Mouse (Mus musculus): ENCODE measurements around the gene Spop. TPM values are rescaled to one million over a fixed set of nuclear protein-coding genes. Genes with fewer than 3 reads are reported as not detected.

Spop gene
- 4.1 and 20.4 TPM in 2 replicates for polyA plus RNA-seq (2012; ENCODE audit: insufficient read depth, low replicate concordance)

GRCm38 (mm10) chr11:95413641-95414535 lies at the start of gene Spop:
Gene Spop, plus strand, starts transcription at chr11:95414080.
- Histone ChIP-seq H3K9me3 (no peaks in the 10 kb centered on the region), H3K27me3 (replicated peaks) (peaks cover 2% of the 10 kb centered on the region), H3K4me3 (replicated peaks) (peak within 1 kb of the TSS; percentile 96), H3K4me1 (peaks cover 44% of the 10 kb centered on the region), H3K36me3 (replicated peaks; ENCODE audit: low read length) (peaks cover 12% of the 10 kb centered on the region)
- TF ChIP-seq GATA1 (IDR thresholded peaks at IDR 0.05; ENCODE audit: borderline replicate concordance, low read length) (no peak), FLI1 (IDR thresholded peaks at IDR 0.05; ENCODE audit: low read length) (no peak)

GRCm38 (mm10) chr11:95364388-95364787 lies 49.5 kb upstream of the Spop start:
- H3K36me3 ChIP-seq (replicated peaks; ENCODE audit: low read length) = peaks cover 66% of the 10 kb centered on the region
- no peak overlapping the region for H3K4me3 ChIP-seq (replicated peaks)
- H3K9me3 ChIP-seq = no peaks in the 10 kb centered on the region
- no peak for TF ChIP-seq FLI1 (IDR thresholded peaks at IDR 0.05; ENCODE audit: low read length)
- no peak for TF ChIP-seq GATA1 (IDR thresholded peaks at IDR 0.05; ENCODE audit: borderline replicate concordance, low read length)
- peaks cover 22% of the 10 kb centered on the region for H3K4me1 ChIP-seq
- peaks cover 39% of the 10 kb centered on the region for H3K27me3 ChIP-seq (replicated peaks)

GRCm38 (mm10) chr11:95365596-95365995 lies 48.3 kb upstream of the Spop start:
- TF ChIP-seq GATA1 (IDR thresholded peaks at IDR 0.05; ENCODE audit: borderline replicate concordance, low read length) (no peak), FLI1 (IDR thresholded peaks at IDR 0.05; ENCODE audit: low read length) (no peak)
- H3K4me3 ChIP-seq (replicated peaks) = no peak overlapping the region
- peaks cover 29% of the 10 kb centered on the region for H3K4me1 ChIP-seq
- H3K9me3 ChIP-seq = no peaks in the 10 kb centered on the region
- peaks cover 68% of the 10 kb centered on the region for H3K36me3 ChIP-seq (replicated peaks; ENCODE audit: low read length)
- H3K27me3 ChIP-seq (replicated peaks) = peaks cover 46% of the 10 kb centered on the region

GRCm38 (mm10) chr11:95366280-95366897 lies 47.5 kb upstream of the Spop start:
- Histone ChIP-seq H3K4me1 (peaks cover 32% of the 10 kb centered on the region), H3K36me3 (replicated peaks; ENCODE audit: low read length) (peaks cover 73% of the 10 kb centered on the region), H3K4me3 (replicated peaks) (no peak overlapping the region), H3K9me3 (no peaks in the 10 kb centered on the region), H3K27me3 (replicated peaks) (peaks cover 48% of the 10 kb centered on the region)
- TF ChIP-seq FLI1 (IDR thresholded peaks at IDR 0.05; ENCODE audit: low read length) (no peak), GATA1 (IDR thresholded peaks at IDR 0.05; ENCODE audit: borderline replicate concordance, low read length) (no peak)

GRCm38 (mm10) chr11:95367011-95367735 lies 46.7 kb upstream of the Spop start:
- Histone ChIP-seq H3K36me3 (replicated peaks; ENCODE audit: low read length) (peaks cover 79% of the 10 kb centered on the region), H3K4me1 (peaks cover 32% of the 10 kb centered on the region), H3K4me3 (replicated peaks) (no peak overlapping the region), H3K9me3 (no peaks in the 10 kb centered on the region), H3K27me3 (replicated peaks) (peaks cover 48% of the 10 kb centered on the region)
- TF ChIP-seq FLI1 (IDR thresholded peaks at IDR 0.05; ENCODE audit: low read length) = no peak
- no peak for TF ChIP-seq GATA1 (IDR thresholded peaks at IDR 0.05; ENCODE audit: borderline replicate concordance, low read length)

GRCm38 (mm10) chr11:95368231-95368823 lies 45.6 kb upstream of the Spop start:
- H3K27me3 ChIP-seq (replicated peaks) = peaks cover 50% of the 10 kb centered on the region
- peaks cover 87% of the 10 kb centered on the region for H3K36me3 ChIP-seq (replicated peaks; ENCODE audit: low read length)
- no peak for TF ChIP-seq GATA1 (IDR thresholded peaks at IDR 0.05; ENCODE audit: borderline replicate concordance, low read length)
- TF ChIP-seq FLI1 (IDR thresholded peaks at IDR 0.05; ENCODE audit: low read length) = no peak
- H3K4me1 ChIP-seq = peaks cover 32% of the 10 kb centered on the region
- H3K4me3 ChIP-seq (replicated peaks) = no peak overlapping the region
- H3K9me3 ChIP-seq = no peaks in the 10 kb centered on the region

GRCm38 (mm10) chr11:95368871-95369270 lies 45.0 kb upstream of the Spop start:
- Histone ChIP-seq H3K27me3 (replicated peaks) (peaks cover 45% of the 10 kb centered on the region), H3K4me3 (replicated peaks) (no peak overlapping the region), H3K36me3 (replicated peaks; ENCODE audit: low read length) (peaks cover 87% of the 10 kb centered on the region), H3K9me3 (no peaks in the 10 kb centered on the region), H3K4me1 (peaks cover 32% of the 10 kb centered on the region)
- TF ChIP-seq GATA1 (IDR thresholded peaks at IDR 0.05; ENCODE audit: borderline replicate concordance, low read length) (no peak), FLI1 (IDR thresholded peaks at IDR 0.05; ENCODE audit: low read length) (no peak)

GRCm38 (mm10) chr11:95369964-95370890 lies 43.7 kb upstream of the Spop start:
- no peaks in the 10 kb centered on the region for H3K9me3 ChIP-seq
- peaks cover 32% of the 10 kb centered on the region for H3K4me1 ChIP-seq
- H3K27me3 ChIP-seq (replicated peaks) = peaks cover 43% of the 10 kb centered on the region
- no peak overlapping the region for H3K4me3 ChIP-seq (replicated peaks)
- TF ChIP-seq FLI1 (IDR thresholded peaks at IDR 0.05; ENCODE audit: low read length) (no peak), GATA1 (IDR thresholded peaks at IDR 0.05; ENCODE audit: borderline replicate concordance, low read length) (no peak)
- peaks cover 86% of the 10 kb centered on the region for H3K36me3 ChIP-seq (replicated peaks; ENCODE audit: low read length)

Measured in megakaryocyte, embryonic 14.5 days (primary cell).